Mouse (Mus musculus): ENCODE data around the gene Nox3. TPM values are rescaled to one million over a fixed set of nuclear protein-coding genes. Genes with fewer than 3 reads are reported as not detected.

Gene Nox3
- total and polyA plus RNA-seq, 3 experiments, result not detected

DNA sequence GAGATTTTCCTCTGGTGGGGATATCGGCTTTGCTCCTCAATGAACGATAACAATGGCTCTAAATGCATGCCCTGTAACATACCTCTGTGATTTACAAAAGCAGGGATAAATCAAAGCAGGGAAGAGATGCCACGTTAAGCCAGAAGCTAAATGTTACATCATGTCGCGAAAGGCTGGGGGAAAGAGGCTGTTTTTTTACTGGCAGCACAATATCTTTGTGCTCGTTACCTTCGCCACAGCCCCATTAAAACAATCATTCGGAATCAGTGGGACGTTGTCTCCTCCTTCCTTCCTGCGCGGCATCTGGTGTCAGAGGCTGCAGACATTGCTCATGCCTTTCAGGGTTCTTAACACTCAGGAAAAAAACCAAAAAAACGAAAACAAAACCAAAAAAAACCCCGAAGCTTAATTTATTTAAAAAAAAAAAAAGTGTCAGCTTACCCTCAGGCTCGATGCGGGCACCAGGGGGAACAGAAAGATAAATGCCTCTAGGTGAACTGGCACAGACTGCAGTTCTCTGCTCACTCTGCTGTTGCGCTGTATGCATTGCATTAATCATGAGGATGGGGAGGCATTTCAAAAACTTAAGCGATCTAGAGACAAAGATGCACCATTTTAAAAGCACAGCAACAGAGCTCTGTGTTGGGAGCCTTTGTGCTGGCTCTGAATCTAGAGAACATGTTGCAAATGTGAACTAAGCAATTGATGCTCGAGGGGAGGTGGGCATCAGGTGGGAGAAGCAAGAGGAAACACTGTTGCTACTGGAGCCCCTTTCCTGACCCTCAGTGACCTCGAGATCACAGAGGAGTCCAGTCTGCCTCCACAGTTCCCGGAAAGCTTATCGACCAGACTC is 84.9 kb downstream of the Nox3 start:
- dilution Hi-C loops (cut with MboI; ENCODE audit: extremely low pct_ligation_motif_present, extremely low pct_unique_long_range_greater_than_20kb, low sequenced_read_pairs) (no loop called here), in situ Hi-C loops (cut with MboI; ENCODE audit: low pct_ligation_motif_present, low pct_unique_long_range_greater_than_20kb, low sequenced_read_pairs) (no loop called here)
- H3K9me3 ChIP-seq (replicated peaks; ENCODE audit: low read length), result no peaks in the 10 kb centered on the region
- H3K79me2 ChIP-seq (replicated peaks; ENCODE audit: control insufficient read depth, extremely low read depth, insufficient read depth, poor library complexity, severe bottlenecking), result no peaks in the 10 kb centered on the region
- H3K4me3 ChIP-seq (replicated peaks in 1 of 3; ENCODE audit: low read depth in 2 of 3, low read length in 2 of 3, poor library complexity in 1 of 3), result no peak overlapping the region
- H3K9ac ChIP-seq (ENCODE audit: insufficient read depth, low read depth), result no peak overlapping the region
- H3K27ac ChIP-seq (ENCODE audit: insufficient read depth, low read depth), result no peak overlapping the region
- H3K27me3 ChIP-seq (replicated peaks), result no peaks in the 10 kb centered on the region
- H3K4me1 ChIP-seq (ENCODE audit: control insufficient read depth in 1 of 2, insufficient read depth in 2 of 2), result no peaks in the 10 kb centered on the region
- TF ChIP-seq RAD21 (IDR thresholded peaks at IDR 0.05; ENCODE audit: low read depth, low read length), result no peak
- peak; percentile 47; the same call in 1 of the 2 replicates for TF ChIP-seq ZNF384 (IDR thresholded peaks at IDR 0.05; ENCODE audit: low read depth, low read length)
- TF ChIP-seq USF2 (conservative IDR thresholded peaks at IDR 0.05; ENCODE audit: low read depth, low read length), result no peak
- no peak for DNase-seq (ENCODE audit: extremely low read depth)
- peak overlapping the region; percentile 30; the same call in 1 of the 2 replicates for H3K4me2 ChIP-seq (ENCODE audit: insufficient read depth, low read depth, poor library complexity, severe bottlenecking)
- H3K36me3 ChIP-seq (replicated peaks in 1 of 2; ENCODE audit: control insufficient read depth in 1 of 2, insufficient read depth in 1 of 2, low read length in 1 of 2), result no peaks in the 10 kb centered on the region

DNA sequence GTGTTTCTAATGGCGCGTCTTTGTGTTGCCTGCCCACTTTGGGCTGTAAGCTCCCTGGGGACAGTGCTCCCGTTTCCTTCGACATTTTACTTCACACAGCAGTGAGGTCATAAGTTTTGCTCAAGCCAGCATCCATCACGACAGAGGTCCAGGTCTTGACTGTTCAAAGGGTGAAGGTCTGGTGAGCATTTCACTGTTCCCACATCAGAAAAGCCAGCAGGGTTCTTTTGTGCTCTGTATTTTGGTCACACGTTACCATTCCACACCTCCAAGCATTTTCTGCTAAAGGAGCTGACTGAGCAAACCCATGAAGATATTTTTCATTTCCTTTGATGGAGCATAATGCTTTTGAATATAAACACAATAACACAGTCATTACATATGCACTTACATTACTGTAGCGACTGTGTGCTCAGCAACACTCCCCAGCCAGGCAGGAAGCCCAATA is 85.7 kb downstream of the Nox3 start:
- Histone ChIP-seq H3K79me2 (replicated peaks; ENCODE audit: control insufficient read depth, extremely low read depth, insufficient read depth, poor library complexity, severe bottlenecking) (no peaks in the 10 kb centered on the region), H3K4me2 (ENCODE audit: insufficient read depth, low read depth, poor library complexity, severe bottlenecking) (no peak overlapping the region), H3K27me3 (replicated peaks) (no peaks in the 10 kb centered on the region), H3K36me3 (replicated peaks in 1 of 2; ENCODE audit: control insufficient read depth in 1 of 2, insufficient read depth in 1 of 2, low read length in 1 of 2) (no peaks in the 10 kb centered on the region), H3K4me3 (replicated peaks in 1 of 3; ENCODE audit: low read depth in 2 of 3, low read length in 2 of 3, poor library complexity in 1 of 3) (no peak overlapping the region), H3K27ac (ENCODE audit: insufficient read depth, low read depth) (no peak overlapping the region), H3K9me3 (replicated peaks; ENCODE audit: low read length) (no peaks in the 10 kb centered on the region), H3K4me1 (ENCODE audit: control insufficient read depth in 1 of 2, insufficient read depth in 2 of 2) (no peaks in the 10 kb centered on the region), H3K9ac (ENCODE audit: insufficient read depth, low read depth) (no peak overlapping the region)
- DNase-seq (ENCODE audit: extremely low read depth), result no peak
- dilution Hi-C loops (cut with MboI; ENCODE audit: extremely low pct_ligation_motif_present, extremely low pct_unique_long_range_greater_than_20kb, low sequenced_read_pairs), result no loop called here
- TF ChIP-seq NELFE (IDR thresholded peaks at IDR 0.05; ENCODE audit: low read depth, low read length) (no peak), ZMIZ1 (IDR thresholded peaks at IDR 0.05; ENCODE audit: low read depth, low read length) (no peak), JUND (conservative IDR thresholded peaks at IDR 0.05; ENCODE audit: low read depth, low read length) (no peak), CTCF (conservative IDR thresholded peaks at IDR 0.05 in 1 of 2, IDR thresholded peaks at IDR 0.05 in 1 of 2; ENCODE audit: low read depth in 2 of 2, low read length in 2 of 2) (no peak), MAFK (IDR thresholded peaks at IDR 0.05; ENCODE audit: insufficient replicate concordance, low read length) (no peak), MAZ (IDR thresholded peaks at IDR 0.05; ENCODE audit: low read depth, low read length) (no peak)
- in situ Hi-C loops (cut with MboI; ENCODE audit: low pct_ligation_motif_present, low pct_unique_long_range_greater_than_20kb, low sequenced_read_pairs), result no loop called here

DNA sequence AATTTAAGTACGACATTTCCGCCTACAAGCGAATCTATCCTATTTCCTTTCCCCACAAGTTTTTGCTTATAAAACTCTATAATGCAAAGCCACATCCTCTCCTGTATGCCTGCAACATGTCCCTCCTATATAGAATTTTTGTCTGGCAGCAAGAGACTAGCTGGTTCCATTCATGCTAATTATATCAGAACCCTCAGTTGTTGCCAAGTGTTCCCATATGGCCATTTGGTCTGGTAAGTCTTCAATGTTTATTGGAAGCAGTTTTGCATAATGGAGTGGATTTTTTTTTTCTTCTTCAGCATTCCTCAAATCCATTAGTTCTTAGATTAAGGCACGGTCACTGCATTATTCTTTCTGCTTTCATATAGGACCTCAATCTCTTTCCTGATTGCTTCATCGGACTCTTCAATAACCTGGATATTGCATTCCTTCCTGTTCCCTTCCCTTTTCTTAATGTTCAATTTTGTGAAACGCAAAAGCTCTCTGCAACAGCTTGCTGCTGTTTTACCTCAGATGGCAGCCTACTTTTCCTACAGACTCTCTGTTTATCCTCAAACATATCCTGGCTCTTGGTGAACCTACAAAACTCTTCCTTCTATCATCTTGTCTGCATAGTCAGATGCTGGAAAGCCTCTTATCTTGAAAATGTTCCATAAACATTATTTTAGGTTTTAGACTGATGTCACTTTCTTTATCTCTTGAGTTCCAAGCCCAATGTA is 92.9 kb downstream of the Nox3 start:
- TF ChIP-seq NELFE (IDR thresholded peaks at IDR 0.05; ENCODE audit: low read depth, low read length) (no peak), POLR2AphosphoS2 (IDR thresholded peaks at IDR 0.05; ENCODE audit: low read depth, low read length) (no peak), MAFK (IDR thresholded peaks at IDR 0.05; ENCODE audit: insufficient replicate concordance, low read length) (no peak), ZMIZ1 (IDR thresholded peaks at IDR 0.05; ENCODE audit: low read depth, low read length) (no peak), MYC (IDR thresholded peaks at IDR 0.05; ENCODE audit: low read depth, low read length) (no peak), JUN (IDR thresholded peaks at IDR 0.05; ENCODE audit: insufficient read depth, low read depth, low read length) (no peak), E2F4 (IDR thresholded peaks at IDR 0.05; ENCODE audit: insufficient replicate concordance, low read depth, low read length) (no peak), ZC3H11A (IDR thresholded peaks at IDR 0.05; ENCODE audit: low read depth, low read length) (no peak), PAX5 (IDR thresholded peaks at IDR 0.05; ENCODE audit: low read length) (no peak), CTCF (conservative IDR thresholded peaks at IDR 0.05 in 1 of 2, IDR thresholded peaks at IDR 0.05 in 1 of 2; ENCODE audit: low read depth in 2 of 2, low read length in 2 of 2) (no peak), TBP (conservative IDR thresholded peaks at IDR 0.05; ENCODE audit: low read depth, low read length) (no peak), MEF2A (IDR thresholded peaks at IDR 0.05; ENCODE audit: borderline replicate concordance, low read depth, low read length) (no peak), JUND (conservative IDR thresholded peaks at IDR 0.05; ENCODE audit: low read depth, low read length) (no peak), MXI1 (IDR thresholded peaks at IDR 0.05; ENCODE audit: low read depth, low read length) (no peak), USF2 (conservative IDR thresholded peaks at IDR 0.05; ENCODE audit: low read depth, low read length) (no peak), BHLHE40 (IDR thresholded peaks at IDR 0.05; ENCODE audit: low read depth, low read length) (no peak), POLR2A (IDR thresholded peaks at IDR 0.05; ENCODE audit: low read depth, low read length) (no peak)
- Histone ChIP-seq H3K9ac (ENCODE audit: insufficient read depth, low read depth) (no peak overlapping the region), H3K4me1 (ENCODE audit: control insufficient read depth in 1 of 2, insufficient read depth in 2 of 2) (no peaks in the 10 kb centered on the region), H3K27ac (ENCODE audit: insufficient read depth, low read depth) (no peak overlapping the region), H3K4me2 (ENCODE audit: insufficient read depth, low read depth, poor library complexity, severe bottlenecking) (no peak overlapping the region), H3K27me3 (replicated peaks) (no peaks in the 10 kb centered on the region), H3K4me3 (replicated peaks in 1 of 3; ENCODE audit: low read depth in 2 of 3, low read length in 2 of 3, poor library complexity in 1 of 3) (no peak overlapping the region), H3K36me3 (replicated peaks in 1 of 2; ENCODE audit: control insufficient read depth in 1 of 2, insufficient read depth in 1 of 2, low read length in 1 of 2) (no peaks in the 10 kb centered on the region), H3K9me3 (replicated peaks; ENCODE audit: low read length) (no peaks in the 10 kb centered on the region), H3K79me2 (replicated peaks; ENCODE audit: control insufficient read depth, extremely low read depth, insufficient read depth, poor library complexity, severe bottlenecking) (no peaks in the 10 kb centered on the region)
- dilution Hi-C loops (cut with MboI; ENCODE audit: extremely low pct_ligation_motif_present, extremely low pct_unique_long_range_greater_than_20kb, low sequenced_read_pairs), result no loop called here
- DNase-seq (ENCODE audit: extremely low read depth), result no peak
- in situ Hi-C loops (cut with MboI; ENCODE audit: low pct_ligation_motif_present, low pct_unique_long_range_greater_than_20kb, low sequenced_read_pairs), result no loop called here
